Mouse (Mus musculus) v-Abl transformed pro-B cells (cell line): Measurements from ENCODE around the gene Srl.
"Not testable (repeated sequence)": the region's sequence is repeated elsewhere in the genome, so short reads cannot be mapped to it uniquely, and the experiment has no call there.

ENCODE experiments used
- in situ Hi-C, 2 experiments: fragments of 400-800 bp; cut with MboI; formaldehyde crosslinking; loops; one replicate each; pipeline ENCODE4 v1.15.1; 2025; ENCODE audit not compliant: unreplicated experiment in 2 of 2

The Srl gene

DNA sequence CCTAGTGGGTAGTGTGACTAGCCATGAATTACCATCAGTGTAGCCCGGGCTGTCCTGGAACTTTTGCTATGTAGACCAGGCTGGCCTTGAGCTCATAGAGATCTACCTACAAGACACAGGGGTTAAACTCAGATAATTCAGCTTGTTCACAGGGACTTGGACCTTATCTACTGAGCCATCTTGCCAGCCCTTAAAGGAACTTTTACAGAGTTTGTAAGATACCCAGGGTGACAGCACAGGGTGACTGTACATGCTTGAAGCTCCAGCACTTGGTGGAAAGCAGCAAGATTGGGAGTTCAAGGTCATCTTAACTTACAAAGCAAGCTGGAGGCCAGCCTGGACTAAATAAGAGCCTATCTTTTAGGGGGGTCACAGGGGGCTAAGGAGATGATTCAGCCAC is 13.9 kb upstream of the Srl start:
- in situ Hi-C loops: no loop called here

GRCm38 (mm10) chr16:4552829-4553550 is 11.4 kb upstream of the Srl start:
- in situ Hi-C loops: no loop called here

DNA sequence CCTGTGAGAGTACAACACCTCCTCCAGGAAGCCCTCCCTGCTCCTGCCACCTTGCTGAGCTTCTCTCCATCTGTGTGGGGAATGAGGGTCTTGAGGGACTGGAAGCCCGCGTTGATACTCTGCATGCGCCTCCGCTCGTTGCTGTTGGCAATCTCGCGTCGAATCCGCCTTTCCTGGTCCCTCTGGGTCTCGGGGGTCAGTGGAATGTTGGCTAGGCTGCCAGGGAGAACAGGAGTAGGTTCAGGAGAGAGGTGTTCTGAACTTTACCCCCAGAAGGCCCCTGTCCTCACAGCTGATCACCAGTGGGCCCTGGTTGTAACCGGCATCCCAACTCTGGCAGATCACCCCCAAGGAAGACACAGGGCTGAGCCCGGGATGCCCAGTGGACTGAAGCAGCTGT is 10.3 kb upstream of the Srl start:
- in situ Hi-C loops: no loop called here

DNA sequence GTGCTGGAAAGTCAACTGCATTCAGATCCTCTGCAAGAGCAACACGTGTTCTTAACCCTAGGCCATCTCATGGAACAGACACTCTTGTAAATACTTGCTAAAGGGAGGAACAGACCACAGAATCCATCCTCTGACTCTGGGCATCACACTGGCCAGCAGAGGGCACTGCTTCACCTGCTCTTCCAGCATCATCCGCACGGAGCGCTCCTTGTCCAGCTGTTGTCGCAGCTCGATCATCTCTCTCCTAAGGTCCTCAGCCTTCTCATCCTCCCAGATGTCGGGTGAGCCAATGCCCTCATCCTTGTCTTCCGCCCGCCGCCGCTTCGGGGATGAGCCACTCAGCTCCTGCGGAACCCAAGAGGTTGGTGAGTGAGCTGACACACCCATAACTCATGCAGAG is 9.4 kb upstream of the Srl start:
- in situ Hi-C loops: no loop called here

GRCm38 (mm10) chr16:4548953-4549688 is 7.5 kb upstream of the Srl start:
- in situ Hi-C loops: loop anchor here in 1 of 2 experiments (10.0 kb wide), 1 partner anchor 234 kb away; no protein-coding TSS in a partner anchor

- in situ Hi-C loops: loop anchor here in 1 of 2 experiments (10.0 kb wide), 1 partner anchor 233 kb away; no protein-coding TSS in a partner anchor
Measured at GRCm38 (mm10) chr16:4547611-4548010, 6.0 kb upstream of the Srl start.

- in situ Hi-C loops: loop anchor here in 1 of 2 experiments (10.0 kb wide), 1 partner anchor 232 kb away; no protein-coding TSS in a partner anchor
Measured at GRCm38 (mm10) chr16:4546838-4547237, 5.2 kb upstream of the Srl start.

DNA sequence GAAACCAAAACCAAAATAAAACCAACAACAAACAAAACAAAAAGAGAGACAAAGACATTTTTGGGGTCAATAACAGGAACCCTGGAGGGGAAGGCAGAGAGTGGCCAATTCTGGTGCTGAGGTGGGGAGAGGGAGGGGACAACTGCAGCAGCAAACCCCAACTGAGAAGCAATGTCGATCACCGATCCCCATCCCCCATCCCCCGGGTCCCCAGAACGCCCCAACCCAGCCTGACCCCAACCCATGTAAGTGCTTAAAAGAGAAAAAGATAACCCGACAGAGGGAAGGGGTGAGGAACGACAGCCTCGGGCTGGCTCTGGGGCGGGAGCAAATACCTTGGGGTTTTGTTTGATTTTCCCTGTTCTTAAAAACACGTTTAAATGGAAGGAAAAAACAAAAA is 3.2 kb upstream of the Srl start:
- in situ Hi-C loops: loop anchor here in 1 of 2 experiments (10.0 kb wide), 1 partner anchor 230 kb away; no protein-coding TSS in a partner anchor

DNA sequence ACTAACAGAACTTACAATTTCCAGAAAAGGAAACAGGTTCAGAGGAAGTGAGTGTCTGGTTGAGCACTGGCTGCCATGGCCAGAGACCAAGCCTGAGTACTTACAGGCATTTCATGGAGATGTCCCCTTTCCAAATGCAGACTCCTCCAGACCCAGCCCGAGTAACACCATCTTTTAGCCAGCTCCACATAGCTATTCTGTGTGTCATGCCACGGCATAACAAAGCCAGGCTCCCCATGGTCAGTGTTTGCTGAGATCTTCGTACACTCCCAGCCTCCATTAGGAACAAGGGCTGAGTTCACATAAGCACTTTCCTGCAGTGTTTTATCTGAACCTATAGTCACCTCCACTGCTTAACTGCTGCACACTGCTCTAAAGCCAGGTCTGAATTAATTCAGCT is 1.6 kb upstream of the Srl start:
- in situ Hi-C loops: loop anchor here in 1 of 2 experiments (10.0 kb wide), 1 partner anchor 228 kb away; no protein-coding TSS in a partner anchor

DNA sequence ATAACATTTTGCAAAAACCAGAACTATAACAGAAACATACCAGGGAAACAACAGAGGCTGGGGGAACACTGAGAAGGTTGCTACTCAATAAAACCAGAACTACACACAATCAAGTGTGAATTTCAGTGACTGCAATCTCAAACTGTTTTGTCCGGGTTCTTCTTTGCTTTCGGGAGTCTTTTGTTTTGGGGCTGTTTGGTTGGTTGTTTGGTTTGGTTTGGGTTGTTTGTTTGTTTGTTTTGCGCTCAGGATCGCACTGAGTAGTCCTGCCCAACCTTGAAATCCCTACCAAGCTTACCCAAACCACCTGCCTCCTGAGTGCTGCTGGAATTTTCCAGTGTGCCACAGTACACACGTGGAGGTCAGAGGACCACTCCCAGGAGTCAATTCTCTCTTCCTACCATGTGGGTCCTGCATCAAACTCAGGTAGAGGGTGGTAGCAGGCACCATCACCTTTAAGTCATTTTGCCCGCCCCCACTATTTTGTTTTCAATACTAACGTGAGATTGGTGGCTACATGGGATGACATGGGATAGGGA is 689 bp upstream of the Srl start:
- in situ Hi-C loops: loop anchor here in 1 of 2 experiments (10.0 kb wide), 1 partner anchor 228 kb away; no protein-coding TSS in a partner anchor

GRCm38 (mm10) chr16:4541033-4541432 is 583 bp downstream of the Srl start:
- in situ Hi-C loops: loop anchor here in 1 of 2 experiments (10.0 kb wide), 1 partner anchor 226 kb away; no protein-coding TSS in a partner anchor

DNA sequence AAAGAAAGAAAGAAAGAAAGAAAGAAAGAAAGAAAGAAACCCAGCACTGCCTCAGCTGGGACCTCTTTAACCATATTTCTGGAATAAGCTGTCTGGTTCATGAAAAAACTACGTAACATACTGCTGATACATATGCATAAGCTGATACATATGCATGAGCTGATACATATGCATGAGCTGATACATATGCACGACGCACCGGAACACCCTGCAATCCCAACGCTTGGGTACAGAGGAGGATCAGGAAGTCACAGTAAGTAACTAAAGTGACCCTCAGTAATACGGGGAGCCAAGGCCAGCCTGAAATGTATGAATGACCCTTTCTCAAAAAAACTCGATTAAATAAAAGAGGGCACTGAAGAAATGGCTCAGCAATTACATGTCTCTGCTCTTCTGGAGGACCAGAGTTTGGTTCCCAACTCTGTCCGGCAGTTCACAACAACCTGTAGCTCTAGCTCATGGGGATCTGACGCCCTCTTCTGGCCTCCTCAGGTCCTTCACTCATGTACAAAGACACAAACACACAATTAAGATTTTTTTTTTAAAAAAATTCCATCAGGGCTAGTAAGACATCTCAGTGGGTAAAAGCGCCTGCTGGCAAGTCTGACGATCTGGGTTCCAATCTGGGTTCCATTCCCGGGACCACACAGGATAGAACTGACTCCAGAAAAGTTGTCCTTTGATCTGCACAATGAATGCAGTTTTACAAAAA is 1.4 kb downstream of the Srl start:
- in situ Hi-C loops: loop anchor here in 1 of 2 experiments (10.0 kb wide), 1 partner anchor 225 kb away; no protein-coding TSS in a partner anchor

DNA sequence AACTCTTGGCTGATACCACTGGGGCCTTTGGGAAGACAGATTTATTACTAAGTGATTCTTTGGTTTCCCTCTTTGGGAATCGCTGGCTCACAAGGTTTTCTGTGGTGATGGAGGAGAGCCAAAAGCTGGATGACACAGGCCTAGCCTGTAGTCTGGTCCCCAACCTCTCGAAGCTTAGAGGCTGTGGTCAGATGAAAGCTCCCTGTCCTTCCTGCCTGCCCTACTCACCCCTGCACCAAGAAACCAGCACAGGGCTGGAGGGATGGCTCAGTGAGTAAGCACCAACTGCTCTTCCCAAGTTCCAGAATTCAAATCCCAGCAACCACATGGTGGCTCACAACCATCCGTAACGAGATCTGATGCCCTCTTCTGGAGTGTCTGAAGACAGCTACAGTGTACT is 2.1 kb downstream of the Srl start:
- in situ Hi-C loops: loop anchor here (5.0 kb wide), 2 partner anchors 37 to 57 kb away; no protein-coding TSS in a partner anchor

DNA sequence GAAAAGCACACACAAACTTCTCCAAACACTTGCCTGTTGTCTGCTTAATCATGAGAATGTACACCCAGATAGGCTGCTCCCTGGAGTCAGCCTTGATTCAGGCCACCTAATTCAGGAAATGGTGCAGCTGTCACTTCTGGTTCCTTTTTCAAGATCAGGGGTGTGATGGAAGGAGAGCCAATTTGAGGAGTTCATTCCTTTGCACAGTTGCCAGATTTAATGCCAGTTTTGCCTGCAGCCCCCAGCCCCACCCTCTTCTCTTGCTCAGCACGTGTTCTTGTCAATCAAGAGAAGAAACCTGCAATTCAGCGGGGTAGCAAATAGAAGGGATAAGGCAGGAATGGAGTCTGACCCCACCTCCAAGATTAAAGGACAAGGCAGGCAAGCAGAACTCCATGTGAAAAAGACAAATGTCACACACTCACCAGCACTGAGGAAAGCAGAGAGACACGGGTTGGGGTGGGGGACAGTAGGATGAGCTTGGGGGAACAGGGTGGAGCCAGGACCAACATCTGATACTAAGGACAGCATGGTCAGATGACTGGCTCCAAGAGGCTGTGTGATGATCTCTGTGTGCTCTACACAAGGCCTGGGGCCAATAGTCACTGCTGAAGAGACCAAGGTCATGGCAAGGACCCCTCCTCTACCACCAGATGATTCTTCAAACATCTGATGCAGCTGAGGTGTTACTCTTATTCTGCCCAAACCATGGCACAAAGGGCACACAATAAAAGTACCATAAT is 3.8 kb downstream of the Srl start:
- in situ Hi-C loops: loop anchor here (5.0 kb wide), 2 partner anchors 35 to 55 kb away; no protein-coding TSS in a partner anchor

DNA sequence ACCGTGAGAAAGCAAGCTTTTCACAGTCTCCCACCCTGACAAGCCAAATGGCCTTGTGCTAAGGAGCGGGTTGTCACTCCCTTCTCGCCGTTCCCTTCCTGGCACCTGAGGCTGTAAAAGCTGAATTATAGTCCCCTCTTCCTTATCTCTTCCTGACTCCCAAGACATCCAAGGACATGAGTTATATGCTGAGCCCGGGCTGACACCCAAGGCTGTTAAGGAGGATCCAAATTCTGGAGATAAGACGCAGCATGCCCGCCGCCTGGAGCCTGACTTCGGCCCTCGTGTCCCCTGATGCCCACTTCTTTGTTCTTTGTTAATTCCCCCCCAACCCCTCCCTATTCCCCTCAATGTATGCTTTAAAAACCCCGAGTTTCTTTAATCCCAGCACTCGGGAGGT is 14.2 kb downstream of the Srl start:
- in situ Hi-C loops: not testable (repeated sequence)

DNA sequence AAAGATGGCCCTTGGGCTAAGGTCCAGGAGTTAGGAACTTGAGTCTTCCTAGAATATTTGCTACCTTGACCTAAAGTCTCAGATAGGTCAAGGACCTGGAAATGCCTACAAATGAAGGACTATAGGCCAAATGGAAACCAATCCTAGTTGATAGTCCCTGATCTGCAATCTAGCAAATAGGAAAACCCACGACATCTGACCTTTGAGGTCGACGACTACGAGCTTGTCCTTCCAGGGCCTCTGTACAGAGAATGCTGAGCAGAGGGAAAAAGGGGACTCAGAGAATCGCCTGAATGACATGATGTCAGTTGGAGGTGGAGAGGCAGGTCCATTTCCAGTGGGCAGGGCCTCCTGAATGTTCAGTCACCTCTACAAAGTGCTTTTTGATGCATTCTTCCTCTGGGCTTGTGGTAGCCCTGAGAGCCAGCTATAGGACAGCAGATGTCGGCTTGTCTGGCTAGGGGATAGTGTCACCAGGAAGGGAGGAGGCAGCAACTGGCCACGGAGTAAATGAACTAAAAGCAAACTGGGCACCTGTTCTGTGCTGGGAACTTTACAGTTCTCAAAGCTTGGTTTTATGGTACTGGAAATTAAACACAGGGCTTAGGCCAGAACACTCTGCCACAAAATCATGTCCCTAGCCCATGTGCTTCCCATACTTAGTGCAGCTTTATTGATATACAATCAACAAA is 18.2 kb downstream of the Srl start:
- in situ Hi-C loops: no loop called here

GRCm38 (mm10) chr16:4522879-4523278 is 18.7 kb downstream of the Srl start:
- in situ Hi-C loops: no loop called here

DNA sequence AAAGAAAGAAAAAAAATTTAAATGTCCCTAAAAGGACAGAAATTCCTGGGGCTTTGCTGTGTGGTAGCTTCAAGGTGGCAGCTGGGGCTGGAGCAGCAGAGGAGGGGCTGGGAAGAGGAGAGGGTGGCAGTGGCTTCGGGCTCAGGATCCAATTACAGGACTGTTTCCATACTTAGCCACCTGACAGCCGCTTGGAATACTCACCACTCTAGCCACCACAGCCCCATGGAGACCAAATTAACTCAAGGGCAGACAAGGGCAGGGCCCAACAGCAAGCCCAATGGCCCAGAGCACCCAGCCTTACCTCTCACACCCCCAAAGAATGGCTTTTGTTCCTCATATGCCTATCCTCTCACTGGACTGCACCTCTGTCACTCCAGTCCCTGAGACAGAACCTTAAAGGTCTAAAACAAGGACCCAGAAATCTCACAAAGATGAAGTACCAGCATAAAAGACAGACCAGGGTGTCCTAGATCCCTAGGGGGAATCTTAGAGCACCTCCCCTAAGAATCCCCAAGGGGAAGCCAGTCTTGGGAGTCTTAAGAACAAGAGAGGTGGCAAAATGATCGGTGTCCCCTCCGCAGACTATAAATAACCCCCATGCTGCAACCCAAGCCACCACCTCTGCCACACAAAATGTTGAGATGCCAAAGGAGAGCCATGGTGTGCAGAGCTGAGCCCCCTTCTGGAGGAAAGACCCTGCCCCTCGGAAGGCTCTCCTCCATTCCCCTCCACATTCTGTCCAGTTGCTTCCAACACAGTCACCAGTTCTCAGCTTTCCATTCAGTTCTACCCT is 19.7 kb downstream of the Srl start:
- in situ Hi-C loops: no loop called here
